Mouse (Mus musculus): ENCODE results near the gene Rilp. TPM values are rescaled to one million over a fixed set of nuclear protein-coding genes. Genes with fewer than 3 reads are reported as not detected.

Rilp gene
- polyA plus RNA-seq, 1 experiment from 2014 or later, result 4.2 TPM

DNA sequence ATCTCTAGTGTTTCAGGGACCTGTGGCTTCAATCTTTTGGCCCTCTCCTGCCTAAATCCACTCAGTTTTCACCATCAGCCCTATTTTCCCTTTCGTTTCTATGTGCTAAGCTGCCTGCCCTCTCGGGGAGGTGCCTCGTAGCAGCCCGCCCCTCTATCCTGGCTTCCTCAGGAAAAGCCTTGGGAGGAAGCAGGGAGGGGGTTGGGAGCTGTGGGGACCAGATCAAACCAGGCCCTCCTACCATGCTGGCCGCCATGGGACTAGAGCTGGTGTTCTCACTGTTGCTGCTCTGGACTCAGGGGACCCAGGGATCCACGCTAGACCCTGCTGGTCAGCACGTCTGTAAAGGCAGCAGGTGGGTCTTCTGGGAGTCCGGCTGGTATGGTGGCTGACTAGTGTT lies 3.4 kb downstream of the Rilp start, which contains the start of gene Scarf1:
TSS of gene Scarf1 (plus strand) at position 205 of the 400 bp plus-strand sequence.
- peak within 1 kb of the TSS; percentile 5; the same call in 1 of the 2 replicates for H3K4me2 ChIP-seq (ENCODE audit: low read length)
- no peaks in the 10 kb centered on the region for H3K27me3 ChIP-seq (replicated peaks; ENCODE audit: control insufficient read depth, insufficient read depth, low read length)
- ATAC-seq, result no peak
- no peaks in the 10 kb centered on the region for H3K9me3 ChIP-seq (ENCODE audit: control insufficient read depth, low read length)
- no peak within 1 kb of the TSS; the same call in 1 of the 2 replicates for H3K4me3 ChIP-seq (ENCODE audit: low read length)
- no peak within 1 kb of the TSS for H3K27ac ChIP-seq (ENCODE audit: low read depth, low read length)
- 59% methylated on average over 8 of the region's 8 CpGs for WGBS
- H3K4me1 ChIP-seq (ENCODE audit: control insufficient read depth, insufficient read depth, low read depth, low read length), result peaks cover 9% of the 10 kb centered on the region
- H3K9ac ChIP-seq (ENCODE audit: low read depth, low read length), result no peak within 1 kb of the TSS
- H3K36me3 ChIP-seq (ENCODE audit: control insufficient read depth, insufficient read depth, low read length), result peaks cover 9% of the 10 kb centered on the region

DNA sequence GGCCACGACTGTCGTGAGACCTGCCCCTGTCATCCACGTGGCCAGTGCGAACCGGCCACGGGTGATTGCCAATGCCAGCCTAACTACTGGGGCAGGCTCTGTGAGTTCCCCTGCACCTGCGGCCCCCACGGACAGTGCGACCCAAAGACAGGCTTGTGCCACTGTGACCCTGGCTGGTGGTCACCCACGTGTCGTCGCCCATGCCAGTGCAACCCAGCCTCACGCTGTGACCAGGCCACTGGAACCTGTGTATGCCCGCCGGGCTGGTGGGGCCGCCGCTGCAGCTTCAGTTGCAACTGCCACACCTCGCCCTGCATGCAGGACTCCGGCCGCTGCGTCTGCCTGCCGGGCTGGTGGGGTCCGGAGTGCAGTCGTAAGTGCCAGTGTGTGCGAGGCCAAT lies 5.3 kb downstream of the Rilp start:
- H3K27me3 ChIP-seq (replicated peaks; ENCODE audit: control insufficient read depth, insufficient read depth, low read length), result no peaks in the 10 kb centered on the region
- H3K36me3 ChIP-seq (ENCODE audit: control insufficient read depth, insufficient read depth, low read length), result no peaks in the 10 kb centered on the region
- H3K27ac ChIP-seq (ENCODE audit: low read depth, low read length), result no peak overlapping the region
- no peaks in the 10 kb centered on the region for H3K9me3 ChIP-seq (ENCODE audit: control insufficient read depth, low read length)
- H3K4me2 ChIP-seq (ENCODE audit: low read length), result no peak overlapping the region
- H3K9ac ChIP-seq (ENCODE audit: low read depth, low read length), result no peak overlapping the region
- WGBS, result 91% methylated on average over 25 of the region's 25 CpGs
- peaks cover 1% of the 10 kb centered on the region for H3K4me1 ChIP-seq (ENCODE audit: control insufficient read depth, insufficient read depth, low read depth, low read length)
- ATAC-seq, result no peak
- no peak overlapping the region for H3K4me3 ChIP-seq (ENCODE audit: low read length)

DNA sequence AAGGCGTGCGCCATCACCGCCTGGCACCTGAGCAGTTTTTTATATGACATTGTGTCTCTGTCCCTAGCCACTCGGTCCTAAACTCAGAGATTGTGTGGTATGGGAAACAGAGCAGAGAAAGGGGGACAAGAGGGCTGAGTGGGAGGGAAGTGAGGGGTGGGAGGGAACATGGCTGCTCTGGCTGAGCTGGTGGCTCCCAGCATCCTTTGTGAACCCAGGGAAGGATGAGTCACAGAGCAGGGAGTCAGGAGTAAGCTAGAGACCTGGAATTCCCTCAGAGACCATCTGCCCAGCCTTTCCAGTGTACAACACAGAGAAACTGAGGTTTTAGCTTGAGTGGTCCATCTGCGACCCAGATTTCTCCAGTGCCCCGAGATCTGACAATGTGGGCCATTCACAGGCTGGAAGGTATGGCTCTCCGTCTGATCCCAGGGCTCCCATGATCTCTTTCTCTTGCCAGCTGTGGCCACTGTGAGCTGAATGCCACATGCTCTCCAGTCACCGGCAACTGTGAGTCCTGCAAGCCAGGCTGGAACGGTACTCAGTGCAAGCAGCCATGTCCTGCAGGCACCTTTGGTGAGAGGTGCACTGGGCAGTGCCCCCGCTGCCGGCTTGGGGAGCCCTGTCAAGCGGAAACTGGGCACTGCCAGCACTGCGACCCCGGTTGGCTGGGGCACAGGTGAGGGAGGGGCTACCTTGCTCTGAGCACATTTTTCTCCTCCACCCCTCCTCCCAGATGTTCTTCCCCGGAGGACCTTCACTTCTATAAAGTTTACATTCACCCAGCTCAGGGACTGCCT lies 10.1 kb downstream of the Rilp start:
- H3K4me2 ChIP-seq (ENCODE audit: low read length), result no peak overlapping the region
- H3K36me3 ChIP-seq (ENCODE audit: control insufficient read depth, insufficient read depth, low read length), result no peaks in the 10 kb centered on the region
- no peak overlapping the region for H3K9ac ChIP-seq (ENCODE audit: low read depth, low read length)
- 76% methylated on average over 15 of the region's 15 CpGs for WGBS
- no peak for ATAC-seq
- H3K4me3 ChIP-seq (ENCODE audit: low read length), result no peak overlapping the region
- H3K27ac ChIP-seq (ENCODE audit: low read depth, low read length), result no peak overlapping the region
- no peaks in the 10 kb centered on the region for H3K9me3 ChIP-seq (ENCODE audit: control insufficient read depth, low read length)
- no peaks in the 10 kb centered on the region for H3K4me1 ChIP-seq (ENCODE audit: control insufficient read depth, insufficient read depth, low read depth, low read length)
- H3K27me3 ChIP-seq (replicated peaks; ENCODE audit: control insufficient read depth, insufficient read depth, low read length), result no peaks in the 10 kb centered on the region

DNA sequence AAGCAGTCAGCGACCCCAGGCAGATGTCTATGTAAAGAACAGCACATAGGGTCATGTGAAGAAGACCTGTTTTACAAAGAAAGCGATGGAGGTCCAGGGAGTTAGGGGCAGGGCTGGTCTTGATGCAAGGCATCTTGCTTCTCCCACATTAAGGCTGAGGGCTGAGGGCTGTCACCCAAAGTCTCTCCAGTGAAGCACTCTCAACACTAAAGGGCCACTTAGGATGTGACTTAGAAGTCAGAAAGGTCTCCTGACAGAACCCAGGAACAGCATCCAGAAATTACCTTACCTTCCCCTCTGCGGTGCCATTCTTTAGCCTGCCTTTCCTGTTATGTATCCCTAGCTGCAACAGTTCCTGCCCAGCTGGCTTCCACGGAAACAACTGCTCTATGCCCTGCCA lies 11.7 kb downstream of the Rilp start:
- no peak overlapping the region for H3K4me3 ChIP-seq (ENCODE audit: low read length)
- H3K9me3 ChIP-seq (ENCODE audit: control insufficient read depth, low read length), result no peaks in the 10 kb centered on the region
- WGBS, result 85% methylated on average over 4 of the region's 4 CpGs
- H3K27me3 ChIP-seq (replicated peaks; ENCODE audit: control insufficient read depth, insufficient read depth, low read length), result 0 out of 2 replicates have a peak, but pooled peaks cover 2% of the 10 kb centered on the region
- no peak overlapping the region for H3K9ac ChIP-seq (ENCODE audit: low read depth, low read length)
- H3K27ac ChIP-seq (ENCODE audit: low read depth, low read length), result no peak overlapping the region
- no peak overlapping the region for H3K4me2 ChIP-seq (ENCODE audit: low read length)
- H3K4me1 ChIP-seq (ENCODE audit: control insufficient read depth, insufficient read depth, low read depth, low read length), result no peaks in the 10 kb centered on the region
- no peaks in the 10 kb centered on the region for H3K36me3 ChIP-seq (ENCODE audit: control insufficient read depth, insufficient read depth, low read length)
- ATAC-seq, result no peak

DNA sequence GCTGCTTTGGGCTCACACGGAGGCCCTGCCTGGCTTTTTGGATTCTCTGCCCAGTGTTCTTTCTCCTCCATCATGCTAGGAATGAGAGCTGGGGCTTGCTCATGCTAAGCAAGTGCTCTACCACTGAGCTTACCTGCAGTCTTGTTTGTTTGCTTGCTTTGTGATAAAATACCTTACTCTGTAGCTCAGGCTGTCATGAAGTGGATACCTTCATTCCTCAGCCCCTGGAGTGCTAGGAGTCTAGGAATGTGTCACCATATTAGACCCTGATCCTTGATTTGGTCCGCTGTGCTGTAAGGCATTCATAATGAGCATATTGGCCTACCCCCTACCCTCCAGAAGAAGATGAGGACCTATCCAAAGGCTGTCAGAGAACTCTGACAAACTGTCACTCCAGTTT lies 12.9 kb downstream of the Rilp start:
- no peaks in the 10 kb centered on the region for H3K9me3 ChIP-seq (ENCODE audit: control insufficient read depth, low read length)
- ATAC-seq, result no peak

DNA sequence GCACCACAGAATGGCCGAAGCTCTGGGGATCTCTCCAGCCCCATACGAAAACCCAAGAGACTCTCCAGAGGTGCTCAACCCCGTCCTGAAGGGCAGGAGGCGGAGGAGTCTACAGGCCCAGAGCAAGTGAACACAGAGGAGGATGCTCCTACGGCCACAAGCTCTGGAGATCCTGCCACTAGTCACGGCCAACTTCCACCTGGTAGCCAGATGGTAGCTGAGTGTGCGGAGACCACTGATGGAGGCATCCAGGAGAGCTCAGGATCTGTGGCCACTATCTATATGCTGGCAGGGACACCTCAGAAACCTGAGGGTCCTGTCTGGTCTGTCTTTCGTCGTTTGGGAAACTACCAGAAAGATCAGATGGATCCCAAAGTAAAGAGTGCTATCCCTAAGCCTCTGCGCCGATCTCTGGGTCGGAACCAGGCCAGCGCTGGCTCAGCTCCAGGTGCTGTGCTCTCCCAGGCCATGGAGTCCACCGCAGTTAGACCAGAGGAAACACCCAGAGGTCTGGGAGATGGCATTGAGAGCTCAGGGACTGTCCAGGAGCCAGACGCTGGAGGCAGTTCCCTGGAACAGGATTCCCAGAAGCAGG lies 15.7 kb downstream of the Rilp start:
- no peak overlapping the region for H3K9ac ChIP-seq (ENCODE audit: low read depth, low read length)
- H3K36me3 ChIP-seq (ENCODE audit: control insufficient read depth, insufficient read depth, low read length), result no peaks in the 10 kb centered on the region
- H3K27ac ChIP-seq (ENCODE audit: low read depth, low read length), result no peak overlapping the region
- no peak for ATAC-seq
- H3K4me3 ChIP-seq (ENCODE audit: low read length), result no peak overlapping the region
- H3K4me1 ChIP-seq (ENCODE audit: control insufficient read depth, insufficient read depth, low read depth, low read length), result no peaks in the 10 kb centered on the region; the same call in 1 of the 2 replicates
- H3K9me3 ChIP-seq (ENCODE audit: control insufficient read depth, low read length), result no peaks in the 10 kb centered on the region
- WGBS, result 84% methylated on average over 15 of the region's 15 CpGs
- no peak overlapping the region for H3K4me2 ChIP-seq (ENCODE audit: low read length)
- H3K27me3 ChIP-seq (replicated peaks; ENCODE audit: control insufficient read depth, insufficient read depth, low read length), result 0 out of 2 replicates have a peak, but pooled peaks cover 2% of the 10 kb centered on the region

More for the DNA sequence above, 12.9 kb downstream of the Rilp start:
- H3K9ac ChIP-seq (ENCODE audit: low read depth, low read length), result no peak overlapping the region
- H3K36me3 ChIP-seq (ENCODE audit: control insufficient read depth, insufficient read depth, low read length), result no peaks in the 10 kb centered on the region
- no peak overlapping the region for H3K27ac ChIP-seq (ENCODE audit: low read depth, low read length)
- WGBS, result 90% methylated on average over 2 of the region's 2 CpGs
- H3K4me3 ChIP-seq (ENCODE audit: low read length), result no peak overlapping the region
- H3K4me2 ChIP-seq (ENCODE audit: low read length), result no peak overlapping the region
- no peaks in the 10 kb centered on the region for H3K4me1 ChIP-seq (ENCODE audit: control insufficient read depth, insufficient read depth, low read depth, low read length)
- H3K27me3 ChIP-seq (replicated peaks; ENCODE audit: control insufficient read depth, insufficient read depth, low read length), result 0 out of 2 replicates have a peak, but pooled peaks cover 2% of the 10 kb centered on the region

DNA sequence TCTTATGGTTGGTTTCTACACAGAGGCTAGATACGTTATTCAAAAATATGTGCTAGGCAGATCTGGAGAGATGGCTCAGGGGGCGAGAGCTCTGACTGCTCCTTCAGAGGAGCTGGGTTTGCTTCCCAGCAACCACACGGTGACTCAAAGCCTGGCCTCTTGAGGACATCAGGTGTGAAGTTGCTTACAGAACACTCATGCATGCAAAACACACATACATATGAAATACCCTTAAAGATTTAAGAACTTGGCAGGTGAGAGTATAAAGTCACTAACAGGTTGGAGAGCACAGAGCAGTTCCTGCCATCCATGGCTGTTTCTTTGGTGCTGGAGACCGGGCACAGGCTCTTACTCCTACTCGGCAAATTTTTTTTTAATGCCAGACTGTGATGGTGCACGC lies 17.0 kb downstream of the Rilp start:
- WGBS, result 84% methylated on average over 6 of the region's 6 CpGs
- Histone ChIP-seq H3K4me3 (ENCODE audit: low read length) (no peak overlapping the region), H3K4me2 (ENCODE audit: low read length) (no peak overlapping the region), H3K4me1 (ENCODE audit: control insufficient read depth, insufficient read depth, low read depth, low read length) (no peaks in the 10 kb centered on the region; the same call in 1 of the 2 replicates), H3K36me3 (ENCODE audit: control insufficient read depth, insufficient read depth, low read length) (no peaks in the 10 kb centered on the region), H3K27ac (ENCODE audit: low read depth, low read length) (no peak overlapping the region), H3K9me3 (ENCODE audit: control insufficient read depth, low read length) (no peaks in the 10 kb centered on the region), H3K9ac (ENCODE audit: low read depth, low read length) (no peak overlapping the region), H3K27me3 (replicated peaks; ENCODE audit: control insufficient read depth, insufficient read depth, low read length) (0 out of 2 replicates have a peak, but pooled peaks cover 2% of the 10 kb centered on the region)
- ATAC-seq, result no peak

DNA sequence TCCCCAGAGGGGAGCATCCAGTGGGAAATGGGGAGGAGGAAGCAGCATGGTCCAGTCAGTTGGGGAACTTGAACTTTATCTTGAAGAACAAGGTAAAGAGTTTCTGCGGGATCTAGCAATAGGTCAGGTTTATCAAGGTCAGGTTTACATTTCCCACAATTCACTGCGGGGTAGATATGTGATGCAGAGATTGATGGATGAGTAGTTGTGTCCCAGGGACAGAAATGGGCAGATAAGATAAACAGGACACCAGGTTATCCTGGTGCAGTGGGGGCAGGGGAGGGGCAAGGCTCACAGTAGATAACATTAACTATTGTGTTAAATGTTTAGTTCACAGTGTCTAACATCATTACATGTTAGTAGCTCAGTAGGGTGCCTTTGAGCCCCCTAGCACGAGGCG lies 19.9 kb downstream of the Rilp start:
- WGBS, result 53% methylated on average over 4 of the region's 4 CpGs

DNA sequence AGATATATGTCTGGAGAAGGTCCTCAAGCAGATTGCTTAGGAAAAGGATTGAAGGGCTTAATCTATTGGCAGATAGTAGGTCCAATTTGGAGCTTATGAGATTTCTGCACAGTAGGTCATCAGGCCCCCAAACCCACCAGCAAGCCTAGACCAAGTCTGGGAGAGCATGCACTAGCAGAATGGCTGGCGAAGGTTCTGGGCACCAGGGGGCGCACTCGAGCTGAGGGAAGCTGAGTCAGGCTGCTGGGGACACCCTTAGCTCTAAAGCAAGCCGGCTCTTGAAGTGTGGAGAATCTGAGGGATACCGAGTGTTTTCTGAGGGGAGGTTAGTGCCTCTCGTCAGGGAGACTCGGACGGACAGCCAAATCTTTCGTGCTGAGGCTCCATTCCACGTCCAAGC lies 20.4 kb downstream of the Rilp start:
- ATAC-seq, result peak; percentile 35; the same call in 1 of the 2 replicates
- Histone ChIP-seq H3K4me1 (ENCODE audit: control insufficient read depth, insufficient read depth, low read depth, low read length) (peaks cover 22% of the 10 kb centered on the region), H3K4me2 (ENCODE audit: low read length) (peak overlapping the region; percentile 97), H3K36me3 (ENCODE audit: control insufficient read depth, insufficient read depth, low read length) (no peaks in the 10 kb centered on the region), H3K9me3 (ENCODE audit: control insufficient read depth, low read length) (no peaks in the 10 kb centered on the region), H3K4me3 (ENCODE audit: low read length) (peak overlapping the region; percentile 80), H3K27ac (ENCODE audit: low read depth, low read length) (peak overlapping the region; percentile 98), H3K27me3 (replicated peaks; ENCODE audit: control insufficient read depth, insufficient read depth, low read length) (0 out of 2 replicates have a peak, but pooled peaks cover under 1% of the 10 kb centered on the region), H3K9ac (ENCODE audit: low read depth, low read length) (peak overlapping the region; percentile 76)
- WGBS, result 0% methylated on average over 10 of the region's 10 CpGs

More for the DNA sequence above, 19.9 kb downstream of the Rilp start:
- H3K9me3 ChIP-seq (ENCODE audit: control insufficient read depth, low read length), result no peaks in the 10 kb centered on the region
- ATAC-seq, result no peak
- peaks cover 17% of the 10 kb centered on the region for H3K4me1 ChIP-seq (ENCODE audit: control insufficient read depth, insufficient read depth, low read depth, low read length)
- no peak overlapping the region; the same call in 1 of the 2 replicates for H3K4me2 ChIP-seq (ENCODE audit: low read length)
- H3K36me3 ChIP-seq (ENCODE audit: control insufficient read depth, insufficient read depth, low read length), result no peaks in the 10 kb centered on the region
- no peak overlapping the region; the same call in 1 of the 2 replicates for H3K27ac ChIP-seq (ENCODE audit: low read depth, low read length)
- no peak overlapping the region for H3K4me3 ChIP-seq (ENCODE audit: low read length)
- 0 out of 2 replicates have a peak, but pooled peaks cover 2% of the 10 kb centered on the region for H3K27me3 ChIP-seq (replicated peaks; ENCODE audit: control insufficient read depth, insufficient read depth, low read length)
- H3K9ac ChIP-seq (ENCODE audit: low read depth, low read length), result no peak overlapping the region

Measured in hindbrain, embryonic 16.5 days (tissue).